Mouse (Mus musculus) kidney, adult 11 months (tissue): ENCODE data around the gene Sp6.

ENCODE experiments used
- DNase-seq: peaks from one replicate; pipeline ENCODE4 v3.0.0; 2022

Sp6 gene

DNA sequence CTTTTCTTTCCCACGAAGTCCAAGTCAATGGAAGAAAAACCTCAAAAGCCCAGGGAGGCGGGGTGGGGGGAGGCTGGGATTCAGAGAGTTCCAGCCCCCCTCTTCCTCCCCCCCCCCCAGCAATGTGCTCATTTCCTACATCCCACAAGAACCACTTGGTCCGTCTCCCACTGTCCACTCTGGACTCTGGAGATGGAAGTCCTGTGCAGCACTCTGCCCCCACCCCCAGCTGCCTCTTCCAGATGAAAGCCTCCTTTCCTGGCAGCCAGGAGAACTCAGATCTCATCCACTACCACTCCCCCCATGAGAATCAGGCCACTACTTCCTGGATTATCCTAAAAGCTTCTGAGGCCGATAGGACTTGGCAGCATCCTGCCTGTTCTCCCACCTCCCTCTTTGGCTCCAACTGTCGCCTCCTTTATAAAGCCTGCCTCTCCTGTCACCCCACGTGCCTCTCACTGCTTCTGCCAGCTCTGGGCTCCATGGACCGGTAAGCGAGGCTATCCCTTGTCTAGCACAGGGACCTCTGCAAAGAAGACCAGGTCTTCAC lies at the start of gene Sp6:
Gene Sp6, plus strand, starts transcription at position 274 of the 550 bp plus-strand sequence.
- no peak for DNase-seq

GRCm38 (mm10) chr11:96963580-96963979 lies 49.6 kb upstream of the Sp6 start:
- peak; percentile 94 for DNase-seq

DNA sequence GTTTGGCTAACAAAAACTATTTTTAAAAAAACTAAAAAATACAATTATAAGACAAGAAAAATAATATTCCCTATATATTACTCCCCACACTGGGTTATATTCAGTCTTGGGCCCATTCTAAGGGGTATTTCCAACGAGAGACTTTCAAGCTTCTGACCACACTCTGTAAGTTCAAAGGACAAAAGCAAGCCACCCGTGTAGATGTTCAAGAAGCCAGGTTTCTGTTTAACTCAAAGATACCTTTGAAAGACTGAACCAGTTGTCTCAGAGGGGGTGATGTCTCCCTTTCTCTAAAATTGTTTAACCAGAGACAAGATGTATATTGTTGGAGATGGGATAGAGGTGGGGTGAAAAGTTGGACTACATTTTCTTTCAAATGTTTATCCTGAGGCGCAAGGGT lies 47.0 kb upstream of the Sp6 start:
- DNase-seq: no peak

- DNase-seq: no peak
Observed at GRCm38 (mm10) chr11:96966914-96967543, 46.2 kb upstream of the Sp6 start.

DNA sequence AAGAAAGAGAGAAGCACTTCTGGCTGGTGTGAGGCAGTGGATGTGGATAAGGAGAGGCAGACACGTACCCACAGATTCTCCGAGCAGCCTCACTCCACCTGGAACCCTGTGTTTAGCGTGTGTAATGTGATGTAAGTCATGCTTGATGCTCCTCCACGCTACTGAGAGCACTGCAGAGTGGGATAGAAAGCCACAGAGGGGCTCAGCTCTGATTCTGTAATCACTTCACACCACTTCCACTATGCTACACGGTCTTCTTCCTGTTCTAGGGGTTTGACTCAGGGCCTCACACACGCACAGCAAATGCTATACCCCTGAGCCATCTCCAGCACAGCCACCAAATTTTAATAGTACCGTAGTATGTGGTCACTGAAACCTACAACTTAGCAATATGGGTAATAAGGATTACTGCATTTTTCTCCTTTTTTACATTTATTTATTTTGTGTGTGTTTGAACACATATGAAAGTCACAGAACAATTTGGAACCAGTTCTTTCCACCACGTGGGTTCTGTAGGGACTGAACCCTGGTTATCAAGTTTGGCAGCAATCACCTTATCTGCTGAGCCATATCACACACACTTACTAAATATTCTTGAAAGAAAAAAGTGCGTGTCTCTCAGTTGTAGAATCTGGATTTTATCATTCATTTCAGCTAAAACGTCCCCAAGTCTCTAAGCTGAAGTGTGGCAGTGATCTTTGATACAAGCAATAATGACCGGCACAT lies 45.5 kb upstream of the Sp6 start:
- DNase-seq: no peak

DNA sequence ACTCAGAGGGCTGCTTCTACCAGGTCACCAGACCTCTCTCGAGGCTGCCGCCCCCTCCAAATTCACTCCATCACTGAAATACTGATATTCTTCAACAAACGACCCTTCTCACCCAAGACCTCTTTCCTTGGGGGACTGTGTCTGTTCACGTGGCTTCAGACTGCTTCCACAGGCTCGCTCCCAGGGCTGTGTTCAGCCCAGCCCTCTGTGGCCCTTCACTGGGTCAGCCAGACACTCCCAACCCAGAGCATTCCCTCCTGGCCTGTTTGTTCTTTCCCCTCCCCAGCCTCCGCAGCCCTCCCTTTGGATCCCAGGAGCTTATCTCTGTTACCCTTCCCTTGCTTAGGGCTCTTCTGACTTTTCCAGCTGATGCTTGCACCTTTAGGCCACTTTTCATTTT lies 44.7 kb upstream of the Sp6 start:
- DNase-seq: no peak

- DNase-seq: peak; percentile 49
Observed at GRCm38 (mm10) chr11:96969280-96969722, 43.9 kb upstream of the Sp6 start.

DNA sequence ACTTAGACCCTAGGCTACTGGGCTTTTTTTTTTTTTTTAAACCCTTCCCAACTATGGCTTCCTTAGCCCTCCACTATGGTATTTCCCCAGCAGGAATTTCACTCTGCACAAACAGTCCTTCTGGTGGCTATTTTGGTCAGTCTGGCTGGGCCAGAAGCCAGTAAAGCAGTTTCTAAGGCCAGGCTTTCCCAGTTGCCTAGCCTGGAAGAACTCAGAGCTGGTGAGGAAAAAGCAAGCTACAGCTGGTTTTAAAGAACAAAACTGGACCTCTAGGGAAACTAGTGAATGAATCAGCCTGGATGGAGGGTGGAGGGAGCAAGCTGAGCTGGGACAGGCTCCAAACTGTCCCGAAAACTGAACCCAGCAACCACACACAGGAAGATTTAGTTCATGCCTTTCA lies 43.4 kb upstream of the Sp6 start:
- DNase-seq: peak; percentile 70

DNA sequence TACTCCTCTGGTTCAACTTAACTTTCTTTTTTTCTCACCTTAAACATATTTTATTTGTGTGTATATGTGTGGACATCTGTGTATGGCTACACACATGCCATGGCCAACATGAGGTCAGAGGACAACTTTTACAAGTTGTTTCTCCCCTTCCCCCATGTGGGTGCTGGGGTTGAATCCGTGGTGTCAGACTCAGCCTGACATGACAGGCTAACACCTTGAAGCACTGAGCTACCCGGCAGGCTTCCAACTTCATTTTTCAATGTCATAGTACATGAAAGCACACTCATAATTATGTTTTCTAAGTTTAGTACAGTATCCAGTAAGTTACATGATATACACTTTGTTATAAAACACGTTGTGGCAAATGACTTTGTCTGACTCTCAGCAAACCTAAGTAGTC lies 42.9 kb upstream of the Sp6 start:
- no peak for DNase-seq

GRCm38 (mm10) chr11:96972906-96973305 lies 40.3 kb upstream of the Sp6 start:
- DNase-seq: no peak

GRCm38 (mm10) chr11:96973426-96973964 lies 39.7 kb upstream of the Sp6 start:
- no peak for DNase-seq

- no peak for DNase-seq
Observed at GRCm38 (mm10) chr11:96974813-96975212, 38.4 kb upstream of the Sp6 start.

GRCm38 (mm10) chr11:96975511-96976378 lies 37.4 kb upstream of the Sp6 start:
- DNase-seq: no peak

GRCm38 (mm10) chr11:96976379-96976687 lies 36.9 kb upstream of the Sp6 start:
- no peak for DNase-seq

- DNase-seq: no peak
Observed at GRCm38 (mm10) chr11:96976911-96977591, 36.1 kb upstream of the Sp6 start.

- DNase-seq: peak; percentile 100
Observed at GRCm38 (mm10) chr11:96977606-96978400, 35.4 kb upstream of the Sp6 start.

GRCm38 (mm10) chr11:96978401-96979246 lies 34.6 kb upstream of the Sp6 start:
- no peak for DNase-seq

DNA sequence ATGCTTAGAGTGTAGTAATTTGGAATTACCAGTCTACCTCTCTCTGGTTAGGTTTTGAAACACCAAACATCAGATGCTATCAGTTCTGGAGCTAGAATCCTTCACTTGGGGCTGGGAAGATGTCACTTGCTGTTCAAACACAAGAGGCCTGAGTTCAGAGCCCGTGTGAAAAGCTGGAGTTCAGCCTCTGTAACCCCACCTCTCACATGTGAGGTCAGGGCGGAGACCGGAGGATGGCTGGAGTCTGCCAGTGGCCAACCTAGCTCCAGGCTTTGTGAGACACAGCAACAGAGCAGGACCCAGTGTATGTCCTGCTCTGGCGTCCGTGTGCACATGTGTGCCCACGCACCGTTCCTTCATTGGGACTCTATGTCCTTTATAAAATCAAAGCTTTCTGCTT lies 33.9 kb upstream of the Sp6 start:
- DNase-seq: no peak

DNA sequence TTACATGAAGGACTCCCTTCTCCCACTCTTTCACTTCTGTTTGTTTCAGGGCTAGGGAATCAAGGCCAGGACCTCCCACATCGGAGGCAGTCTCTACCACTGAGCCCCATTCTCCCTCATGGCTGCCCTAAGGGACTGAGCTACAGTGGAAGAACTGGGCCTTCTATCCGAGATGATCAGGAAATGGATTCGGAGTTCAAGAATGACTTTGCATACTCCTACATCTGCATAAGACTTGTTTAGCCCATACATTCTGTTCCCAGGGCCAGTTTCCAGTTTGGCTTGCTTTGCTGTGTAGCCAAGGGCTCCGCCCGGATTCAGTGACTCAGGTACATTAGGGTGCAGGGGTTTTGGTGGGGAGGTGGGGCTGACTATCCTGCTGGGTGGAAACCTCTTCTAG lies 33.2 kb upstream of the Sp6 start:
- no peak for DNase-seq

DNA sequence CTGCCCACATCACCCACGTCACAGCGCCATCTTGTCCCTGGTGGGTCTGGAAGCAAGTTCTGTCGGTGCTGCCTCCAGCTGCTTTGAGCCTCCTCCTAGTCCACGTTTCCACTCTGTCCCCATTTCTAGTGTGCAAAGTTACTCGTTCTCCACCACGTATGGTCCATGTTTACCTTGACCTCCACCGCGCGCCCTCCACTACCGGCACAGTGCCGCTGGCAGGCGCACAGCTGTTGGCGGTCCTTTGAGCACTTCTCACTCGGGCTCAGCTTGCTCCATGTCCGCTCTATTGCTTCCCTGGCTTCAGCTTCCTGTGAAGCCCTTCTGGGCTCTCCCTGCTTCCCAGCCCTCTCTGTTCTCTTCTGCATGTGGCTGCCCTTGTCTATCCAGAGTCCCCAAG lies 31.7 kb upstream of the Sp6 start:
- no peak for DNase-seq

DNA sequence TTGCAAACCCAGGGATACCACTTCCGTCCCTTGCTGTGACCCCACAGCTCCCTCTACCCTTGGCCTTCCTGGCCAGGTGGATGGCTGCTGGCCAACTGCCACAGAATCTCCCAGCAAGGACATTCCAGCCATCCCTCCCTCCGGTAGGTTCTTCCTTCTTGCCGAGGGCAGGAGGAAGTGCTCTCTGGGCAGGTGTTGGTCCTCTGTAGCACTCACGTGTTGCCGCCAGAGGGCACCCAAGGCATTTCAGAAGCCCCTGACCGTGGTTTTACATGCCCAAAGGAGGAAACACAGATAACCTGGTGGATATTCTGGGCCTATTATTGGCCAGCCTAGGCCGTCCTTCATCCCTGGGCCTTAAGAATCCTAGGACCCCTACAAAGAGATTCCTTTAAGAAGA lies 30.8 kb upstream of the Sp6 start:
- DNase-seq: peak; percentile 76
